Mouse (Mus musculus) midbrain, postnatal 0 days (tissue): ENCODE data around the gene 1700029I15Rik. TPM values are rescaled to one million over a fixed set of nuclear protein-coding genes. Genes with fewer than 3 reads are reported as not detected.

ENCODE experiments used
- ATAC-seq: fragments of 200-750 bp; cut with Nextera tagmentation; 2 replicates; pipeline ENCODE4 v1.8.0; 2017; ENCODE audit warnings: moderate number of reproducible peaks, mild to moderate bottlenecking, moderate TSS enrichment, moderate library complexity; ENCODE audit not compliant: low FRiP score
- DNase-seq: peaks from one replicate; pipeline ENCODE4 v3.0.0-alpha.2; 2015; ENCODE audit warnings: low spot score
- H3K27ac ChIP-seq: fragments of 300-500 bp; sonication (generic); 2 replicates; pipeline ENCODE4 v1.5.1; 2014; ENCODE audit warnings: low read depth, mild to moderate bottlenecking, low read length, mixed read lengths
- H3K27me3 ChIP-seq: fragments of 300-500 bp; sonication (generic); 2 replicates; pipeline ENCODE4 v1.6.1; 2014; ENCODE audit warnings: low read length, control low read depth, mixed read lengths; ENCODE audit not compliant: insufficient read depth
- H3K36me3 ChIP-seq: fragments of 300-500 bp; sonication (generic); 2 replicates; pipeline ENCODE4 v1.6.1; 2014; ENCODE audit warnings: low read length, control low read depth, mixed read lengths; ENCODE audit not compliant: insufficient read depth
- H3K4me1 ChIP-seq: fragments of 300-500 bp; sonication (generic); 2 replicates; pipeline ENCODE4 v1.6.1; 2014; ENCODE audit warnings: mild to moderate bottlenecking, control low read depth, antibody characterized with exemption, low read length, mixed read lengths; ENCODE audit not compliant: insufficient read depth
- H3K4me2 ChIP-seq: fragments of 300-500 bp; sonication (generic); 2 replicates; pipeline ENCODE4 v1.6.1; 2014; ENCODE audit warnings: low read depth, mild to moderate bottlenecking, low read length, mixed read lengths; ENCODE audit not compliant: poor library complexity, severe bottlenecking
- H3K4me3 ChIP-seq: fragments of 300-500 bp; sonication (generic); 2 replicates; pipeline ENCODE4 v1.5.1; 2014; ENCODE audit warnings: low read depth, mild to moderate bottlenecking, low read length, moderate library complexity
- H3K9ac ChIP-seq: fragments of 300-500 bp; sonication (generic); replicated peaks from 2 replicates; pipeline ENCODE4 v1.6.1; 2014; ENCODE audit warnings: mild to moderate bottlenecking, low read length, moderate library complexity, mixed read lengths; ENCODE audit not compliant: poor library complexity, severe bottlenecking
- H3K9me3 ChIP-seq: fragments of 300-500 bp; sonication (generic); 2 replicates; pipeline ENCODE4 v1.6.1; 2016; ENCODE audit warnings: low read length, control low read depth
- CTCF ChIP-seq: IDR thresholded peaks from 2 replicates; pipeline ENCODE4 v1.5.1; 2016; ENCODE audit warnings: antibody characterized with exemption, mild to moderate bottlenecking
- WGBS: fragments of 180-500 bp; shearing (Covaris S2); extraction: QIAGEN DNeasy Blood & Tissue Kit; methylation state at CpG from one replicate; pipeline ENCODE4 v1.1.7; 2014; 5-methylcytosine and 5-hydroxymethylcytosine counted together
- polyA plus RNA-seq: library from polyadenylated mRNA; unstranded; fragments of >200 nt; fragmentation: Nextera tagmentation; extraction: Ambion mirVana; gene quantifications from 2 replicates; pipeline ENCODE4 v1.2.1, GENCODE M21; 2015
- total RNA-seq: library from RNA; depleted of rRNA; stranded (reverse); fragments of >200 nt; gene quantifications from 2 replicates; pipeline ENCODE4 v1.2.3, GENCODE M21; 2014

Gene 1700029I15Rik
- total and polyA plus RNA-seq, 2 experiments from 2014 or later: 4.7 to 8.6 TPM

DNA sequence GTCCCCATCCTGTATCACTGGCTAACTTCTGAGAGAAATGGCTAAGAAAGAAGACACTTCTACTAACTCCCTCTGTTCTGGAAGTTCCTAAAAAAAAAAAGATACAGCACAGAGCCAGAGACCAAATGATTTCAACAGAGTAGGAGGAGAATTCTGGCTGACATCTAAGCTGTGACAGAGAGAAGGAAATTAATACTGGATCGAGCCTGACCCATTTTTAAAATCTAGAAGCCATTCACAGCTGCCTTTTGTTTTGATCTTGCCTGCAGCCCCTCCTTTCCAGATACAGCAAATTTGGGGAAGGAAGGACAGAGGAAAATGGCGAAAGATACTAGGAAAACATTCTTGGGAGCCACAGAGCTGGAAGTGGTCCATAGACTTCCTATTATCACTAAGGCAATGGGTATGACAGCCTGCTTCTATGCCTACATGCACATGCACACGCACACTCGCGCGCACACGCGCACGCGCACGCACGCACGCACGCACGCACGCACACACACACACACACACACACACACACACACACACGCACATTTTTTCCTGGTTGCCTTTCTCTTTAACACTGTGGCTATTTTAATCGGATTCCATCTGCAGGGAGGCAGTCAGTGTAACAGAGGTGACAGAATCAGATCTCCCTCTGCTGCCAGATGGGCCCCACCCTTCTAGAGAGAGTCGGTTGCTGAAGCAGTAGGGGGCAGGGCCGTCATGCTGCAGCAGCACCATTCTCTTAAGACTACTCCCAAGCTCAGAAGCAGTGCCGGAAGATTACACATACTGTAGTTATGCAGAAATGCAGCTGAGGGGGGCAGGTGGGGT lies 48.6 kb downstream of the 1700029I15Rik start:
- no peaks in the 10 kb centered on the region for H3K36me3 ChIP-seq
- H3K27me3 ChIP-seq: no peaks in the 10 kb centered on the region
- peak overlapping the region; percentile 89 for H3K9ac ChIP-seq
- peak overlapping the region; percentile 77 for H3K27ac ChIP-seq
- peak; percentile 35 for TF ChIP-seq CTCF
- 47% methylated on average over 21 of the region's 21 CpGs for WGBS
- peak overlapping the region; percentile 88 for H3K4me3 ChIP-seq
- H3K4me2 ChIP-seq: peak overlapping the region; percentile 92
- ATAC-seq: no peak
- H3K9me3 ChIP-seq: no peaks in the 10 kb centered on the region
- peaks cover 11% of the 10 kb centered on the region; the same call in 1 of the 2 replicates for H3K4me1 ChIP-seq
- peak; percentile 77 for DNase-seq

DNA sequence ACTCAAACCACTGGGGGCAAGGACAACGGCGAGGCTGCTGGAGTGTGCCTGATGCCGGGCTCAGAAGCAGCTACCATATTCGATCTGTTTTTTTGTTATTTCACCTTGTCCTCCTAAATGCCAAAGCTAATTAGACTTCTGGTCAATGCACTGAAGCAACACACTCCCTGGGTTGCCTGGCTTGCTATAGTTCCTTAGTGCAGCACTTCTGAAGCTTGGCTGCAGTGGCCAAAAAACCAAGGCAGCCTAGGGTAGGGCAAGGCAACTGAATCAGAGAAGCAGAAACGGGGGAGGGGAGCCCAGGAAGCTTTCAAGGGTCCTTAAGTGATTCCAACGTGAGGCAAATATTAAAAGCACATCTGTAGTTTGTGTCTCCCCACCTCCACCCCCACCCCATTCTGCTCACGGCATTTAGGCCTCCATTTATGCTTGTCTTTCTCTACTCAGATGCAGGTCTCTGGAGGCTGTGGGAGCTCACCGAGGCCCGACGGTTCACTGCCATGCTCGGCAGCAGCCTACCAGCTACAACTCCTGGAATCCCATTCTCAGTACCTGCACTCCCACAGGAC lies 49.4 kb downstream of the 1700029I15Rik start:
- Histone ChIP-seq H3K27ac (peak overlapping the region; percentile 77), H3K4me1 (peaks cover 11% of the 10 kb centered on the region; the same call in 1 of the 2 replicates), H3K4me2 (peak overlapping the region; percentile 92), H3K4me3 (peak overlapping the region; percentile 88), H3K9ac (peak overlapping the region; percentile 89), H3K9me3 (no peaks in the 10 kb centered on the region), H3K36me3 (no peaks in the 10 kb centered on the region), H3K27me3 (no peaks in the 10 kb centered on the region)
- TF ChIP-seq CTCF: no peak
- DNase-seq (peak; percentile 50), ATAC-seq (no peak)
- WGBS: 8% methylated on average over 11 of the region's 11 CpGs

DNA sequence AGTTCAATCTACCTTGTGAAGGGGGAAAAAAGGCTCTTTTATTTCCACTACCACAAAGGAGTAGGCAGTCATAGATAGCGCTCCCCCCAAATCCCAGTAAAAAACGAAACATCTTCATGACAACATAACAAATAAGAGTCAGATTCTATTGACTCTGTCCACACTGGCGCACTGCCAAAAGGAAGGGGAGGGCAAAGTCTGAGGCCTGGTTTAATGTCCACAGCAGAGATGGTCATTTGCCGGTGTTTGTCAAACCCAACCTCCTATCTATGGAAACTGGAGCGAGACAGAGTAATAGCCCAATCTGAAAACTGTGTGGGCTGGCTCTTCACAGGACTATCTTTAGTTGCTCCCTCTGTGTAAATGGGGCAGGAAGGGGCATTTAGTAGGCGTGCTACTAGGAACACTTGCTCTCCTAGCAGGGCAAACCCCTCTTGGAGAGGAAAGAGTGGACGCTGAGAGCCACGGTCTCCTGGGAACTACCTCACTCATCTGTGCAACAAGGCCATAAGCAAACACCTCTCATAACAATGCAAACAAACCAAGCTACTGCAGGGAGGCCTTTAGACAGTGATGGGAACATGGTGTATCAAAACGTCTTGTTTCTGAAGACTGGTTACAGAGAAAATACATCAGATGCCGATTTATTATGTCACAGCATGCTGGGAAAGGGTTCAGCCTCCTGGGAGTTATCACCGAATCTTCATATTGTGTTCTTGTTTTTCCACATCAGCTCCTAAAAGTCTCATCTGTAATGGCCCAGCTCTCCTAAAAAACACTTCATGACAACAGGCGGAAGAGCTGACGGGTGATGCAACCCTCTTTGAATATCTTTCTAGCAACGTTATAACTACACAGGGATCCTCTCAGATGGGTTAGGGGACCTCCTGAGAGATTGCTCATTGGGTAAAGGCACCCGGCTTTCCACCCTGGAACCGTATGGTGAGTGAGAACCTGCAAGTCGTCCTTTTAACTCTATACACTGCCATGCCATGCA lies 50.3 kb downstream of the 1700029I15Rik start:
- WGBS: 23% methylated on average over 17 of the region's 17 CpGs
- Histone ChIP-seq H3K27ac (peak overlapping the region; percentile 77), H3K4me3 (peak overlapping the region; percentile 88), H3K4me2 (peak overlapping the region; percentile 92), H3K4me1 (peaks cover 11% of the 10 kb centered on the region; the same call in 1 of the 2 replicates), H3K36me3 (no peaks in the 10 kb centered on the region), H3K27me3 (no peaks in the 10 kb centered on the region), H3K9me3 (no peaks in the 10 kb centered on the region), H3K9ac (peak overlapping the region; percentile 89)
- DNase-seq (peak; percentile 65), ATAC-seq (no peak)
- TF ChIP-seq CTCF: no peak

DNA sequence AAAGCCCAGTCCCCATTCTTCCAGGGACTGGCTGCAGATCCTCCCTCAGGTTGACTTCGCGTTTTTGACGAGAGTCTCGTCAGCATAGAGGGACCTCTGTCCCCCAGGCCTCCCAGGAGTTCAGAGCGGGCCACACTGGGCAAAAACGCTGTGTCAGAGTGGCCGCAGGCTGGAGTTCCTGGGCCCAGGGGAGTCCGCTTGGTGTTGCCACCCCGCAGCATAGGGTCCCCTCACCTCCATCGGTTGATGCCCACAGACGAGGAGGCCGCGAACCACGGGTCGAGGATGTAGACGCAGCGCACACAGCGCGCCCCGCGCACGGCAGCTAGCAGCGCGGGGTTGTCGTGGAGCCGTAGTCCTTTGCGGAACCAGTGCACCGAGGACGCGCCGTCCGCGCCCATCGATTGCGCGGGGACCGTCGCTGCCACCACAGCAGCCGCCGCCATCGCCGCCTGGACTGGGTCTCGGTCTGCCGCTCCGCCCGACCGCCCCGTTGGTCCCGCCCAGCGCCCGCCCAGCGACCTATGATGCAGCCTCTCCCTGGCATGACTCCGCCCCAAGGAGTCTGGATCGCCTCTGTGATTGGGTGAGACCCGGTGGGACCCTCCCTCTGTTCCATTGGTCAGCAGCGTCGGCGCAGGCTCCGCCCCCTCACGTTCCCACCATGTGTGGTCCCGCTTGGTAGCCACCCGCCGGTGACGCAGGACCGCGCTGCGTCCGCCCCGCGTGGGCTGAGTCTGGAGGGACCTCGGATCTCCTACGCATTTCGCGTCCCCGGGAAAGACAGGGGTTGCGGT lies 51.4 kb downstream of the 1700029I15Rik start, which contains the start of gene Cry2:
Cry2 (minus strand) TSS at position 466 of the 797 bp plus-strand sequence.
- Histone ChIP-seq H3K4me2 (peak within 1 kb of the TSS; percentile 92), H3K4me3 (peak within 1 kb of the TSS; percentile 88), H3K4me1 (peaks cover 11% of the 10 kb centered on the region; the same call in 1 of the 2 replicates), H3K36me3 (no peaks in the 10 kb centered on the region), H3K27me3 (no peaks in the 10 kb centered on the region), H3K9ac (peak within 1 kb of the TSS; percentile 89), H3K27ac (peak within 1 kb of the TSS; percentile 77), H3K9me3 (no peaks in the 10 kb centered on the region)
- DNase-seq (peak; percentile 99), ATAC-seq (peak; percentile 98)
- WGBS: under 1% methylated on average over 70 of the region's 76 CpGs
- TF ChIP-seq CTCF: no peak

DNA sequence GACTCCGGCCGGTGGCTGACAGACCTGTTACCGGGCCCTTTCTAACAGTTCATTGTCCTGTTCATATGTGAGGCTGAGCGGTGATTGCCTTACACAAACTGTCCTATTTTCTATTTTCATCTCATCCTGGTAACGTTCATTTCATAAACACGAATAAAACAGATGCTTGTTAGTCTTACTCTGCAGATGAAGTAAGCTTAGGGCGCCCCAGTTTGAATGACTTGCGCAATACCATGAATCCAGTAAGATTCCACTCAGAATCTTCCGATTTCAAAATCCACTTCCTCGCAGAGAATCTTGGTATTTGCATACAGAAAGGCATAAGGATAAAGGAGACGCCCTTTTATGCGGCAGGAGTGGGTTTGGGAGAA lies 52.0 kb downstream of the 1700029I15Rik start:
- TF ChIP-seq CTCF: no peak
- WGBS: 3% methylated on average over 12 of the region's 12 CpGs

More for the DNA sequence above, 52.0 kb downstream of the 1700029I15Rik start:
- Histone ChIP-seq H3K4me3 (peak overlapping the region; percentile 88), H3K27ac (peak overlapping the region; percentile 72), H3K4me1 (peaks cover 11% of the 10 kb centered on the region; the same call in 1 of the 2 replicates), H3K27me3 (no peaks in the 10 kb centered on the region), H3K9me3 (no peaks in the 10 kb centered on the region), H3K9ac (peak overlapping the region; percentile 42), H3K4me2 (peak overlapping the region; percentile 92), H3K36me3 (no peaks in the 10 kb centered on the region)
- DNase-seq (peak; percentile 22), ATAC-seq (no peak)
